Mouse (Mus musculus) embryonic facial prominence, embryonic 14.5 days (tissue): ENCODE data around the gene Pno1. TPM values are rescaled to one million over a fixed set of nuclear protein-coding genes. Genes with fewer than 3 reads are reported as not detected.
"Not testable (repeated sequence)": the region's sequence is repeated elsewhere in the genome, so short reads cannot be mapped to it uniquely, and the experiment has no call there.

ENCODE experiments used
- ATAC-seq: fragments of 200-750 bp; cut with Nextera tagmentation; 2 replicates; pipeline ENCODE4 v1.8.0; 2017; ENCODE audit warnings: low read depth, moderate number of reproducible peaks, moderate TSS enrichment
- DNase-seq: peaks from one replicate; pipeline ENCODE4 v3.0.0-alpha.2; 2015; ENCODE audit warnings: low spot score
- H3K27ac ChIP-seq: fragments of 300-500 bp; sonication (generic); replicated peaks from 2 replicates; pipeline ENCODE4 v1.5.1; 2014; ENCODE audit warnings: low read depth, mild to moderate bottlenecking, low read length, moderate library complexity
- H3K27me3 ChIP-seq: fragments of 300-500 bp; sonication (generic); replicated peaks from 2 replicates; pipeline ENCODE4 v1.6.1; 2014; ENCODE audit warnings: low read length; ENCODE audit not compliant: control insufficient read depth, insufficient read depth
- H3K36me3 ChIP-seq: fragments of 300-500 bp; sonication (generic); 2 replicates; pipeline ENCODE4 v1.6.1; 2014; ENCODE audit warnings: low read length, mixed read lengths; ENCODE audit not compliant: control insufficient read depth, insufficient read depth
- H3K4me1 ChIP-seq: fragments of 300-500 bp; sonication (generic); 2 replicates; pipeline ENCODE4 v1.6.1; 2014; ENCODE audit warnings: antibody characterized with exemption, low read length; ENCODE audit not compliant: control insufficient read depth, insufficient read depth
- H3K4me2 ChIP-seq: fragments of 300-500 bp; sonication (generic); 2 replicates; pipeline ENCODE4 v1.6.1; 2014; ENCODE audit warnings: low read depth, mild to moderate bottlenecking, low read length, moderate library complexity, mixed read lengths
- H3K4me3 ChIP-seq: fragments of 300-500 bp; sonication (generic); 2 replicates; pipeline ENCODE4 v1.5.1; 2014; ENCODE audit warnings: low read depth, mild to moderate bottlenecking, low read length
- H3K9ac ChIP-seq: fragments of 300-500 bp; sonication (generic); 2 replicates; pipeline ENCODE4 v1.6.1; 2014; ENCODE audit warnings: low read depth, mild to moderate bottlenecking, low read length, moderate library complexity, mixed read lengths
- H3K9me3 ChIP-seq: fragments of 300-500 bp; sonication (generic); 2 replicates; pipeline ENCODE4 v1.6.1; 2016; ENCODE audit warnings: low read length; ENCODE audit not compliant: control insufficient read depth
- WGBS: fragments of 180-500 bp; shearing (Covaris S2); extraction: QIAGEN DNeasy Blood & Tissue Kit; methylation state at CpG from one replicate; pipeline ENCODE4 v1.1.7; 2014; 5-methylcytosine and 5-hydroxymethylcytosine counted together
- polyA plus RNA-seq: library from polyadenylated mRNA; unstranded; fragments of >200 nt; fragmentation: Nextera tagmentation; extraction: Ambion mirVana; gene quantifications from 2 replicates; pipeline ENCODE4 v1.2.1, GENCODE M21; 2014

Gene Pno1
- 69.8 and 75.5 TPM in 2 replicates for polyA plus RNA-seq

GRCm38 (mm10) chr11:17211258-17212140 is at the start of gene Pno1:
Gene Pno1, minus strand, starts transcription at chr11:17211568.
- 2% methylated on average over 62 of the region's 65 CpGs for WGBS
- peaks cover 19% of the 10 kb centered on the region; the same call in 1 of the 2 replicates for H3K36me3 ChIP-seq
- DNase-seq (peak; percentile 99), ATAC-seq (peak; percentile 98)
- H3K9me3 ChIP-seq = no peaks in the 10 kb centered on the region
- H3K9ac ChIP-seq = peak within 1 kb of the TSS; percentile 80
- peak within 1 kb of the TSS; percentile 79 for H3K4me3 ChIP-seq
- no peaks in the 10 kb centered on the region; the same call in 1 of the 2 replicates for H3K4me1 ChIP-seq
- H3K27me3 ChIP-seq = no peaks in the 10 kb centered on the region
- H3K4me2 ChIP-seq = peak within 1 kb of the TSS; percentile 70
- peak within 1 kb of the TSS; percentile 82 for H3K27ac ChIP-seq

DNA sequence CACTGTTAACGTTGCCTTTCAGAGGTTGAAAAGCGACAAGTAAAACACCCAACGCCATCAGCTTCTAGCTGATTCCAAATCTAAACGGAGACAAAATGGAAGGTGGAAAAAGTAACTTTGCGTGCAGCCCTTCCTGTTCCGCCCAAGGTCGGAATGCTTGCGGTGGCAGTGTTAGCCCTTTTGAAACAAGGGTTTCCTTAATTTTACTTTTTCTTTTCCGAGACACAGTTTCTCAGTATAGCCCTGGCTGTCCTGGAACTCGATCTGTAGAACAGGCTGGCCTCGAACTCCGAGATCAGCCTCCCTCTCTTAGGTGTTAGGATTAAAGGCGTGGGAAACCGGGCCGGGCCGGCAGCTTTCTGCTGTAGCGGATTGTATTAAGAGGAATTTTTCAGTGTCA is 46.5 kb upstream of the Pno1 start:
- Histone ChIP-seq H3K27ac (peak overlapping the region; percentile 89), H3K36me3 (no peaks in the 10 kb centered on the region), H3K4me1 (peaks cover 8% of the 10 kb centered on the region; the same call in 1 of the 2 replicates), H3K4me3 (peak overlapping the region; percentile 90), H3K9me3 (no peaks in the 10 kb centered on the region), H3K4me2 (peak overlapping the region; percentile 76), H3K27me3 (no peaks in the 10 kb centered on the region), H3K9ac (peak overlapping the region; percentile 94)
- DNase-seq (peak; percentile 48), ATAC-seq (peak; percentile 24; the same call in 1 of the 2 replicates)
- WGBS = under 1% methylated on average over 17 of the region's 17 CpGs

DNA sequence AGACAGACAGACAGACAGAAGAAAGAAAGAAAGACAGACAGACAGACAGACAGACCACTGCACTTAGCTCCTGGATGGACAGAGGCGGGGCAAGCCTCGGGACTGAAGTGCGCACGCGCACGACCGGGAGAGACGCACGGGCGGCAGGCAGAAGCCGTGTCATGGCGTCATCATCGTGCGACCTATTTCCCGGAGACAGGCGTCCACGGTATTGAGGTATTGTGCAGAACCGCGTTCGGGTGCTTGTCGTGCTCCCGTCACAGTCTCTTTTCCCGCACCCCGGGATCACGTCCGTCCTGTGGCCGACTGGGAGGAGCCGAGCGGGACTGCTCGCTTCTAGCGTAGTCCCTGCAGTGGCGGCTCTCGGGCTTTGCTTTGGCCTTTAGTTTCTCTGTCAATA is 46.1 kb upstream of the Pno1 start, which contains the start of gene C1d:
C1d (plus strand) TSS at position 137 of the 400 bp plus-strand sequence.
- H3K4me3 ChIP-seq = peak within 1 kb of the TSS; percentile 90
- H3K9me3 ChIP-seq = no peaks in the 10 kb centered on the region
- peak; percentile 91 for ATAC-seq
- H3K4me2 ChIP-seq = peak within 1 kb of the TSS; percentile 76
- no peaks in the 10 kb centered on the region for H3K27me3 ChIP-seq
- 0% methylated on average over 31 of the region's 33 CpGs for WGBS
- DNase-seq = peak; percentile 97
- peak within 1 kb of the TSS; percentile 89 for H3K27ac ChIP-seq
- H3K4me1 ChIP-seq = peaks cover 8% of the 10 kb centered on the region; the same call in 1 of the 2 replicates
- H3K36me3 ChIP-seq = no peaks in the 10 kb centered on the region
- H3K9ac ChIP-seq = peak within 1 kb of the TSS; percentile 94

- H3K27me3 ChIP-seq = no peaks in the 10 kb centered on the region
These were observed 45.5 kb upstream of the Pno1 start for GRCm38 (mm10) chr11:17256813-17257365.

GRCm38 (mm10) chr11:17248715-17249114 is 37.3 kb upstream of the Pno1 start:
- no peaks in the 10 kb centered on the region for H3K27me3 ChIP-seq
- ATAC-seq = no peak
- no peak overlapping the region for H3K9ac ChIP-seq
- H3K27ac ChIP-seq = no peak overlapping the region
- DNase-seq = no peak
- H3K4me2 ChIP-seq = no peak overlapping the region
- no peaks in the 10 kb centered on the region for H3K9me3 ChIP-seq
- H3K4me1 ChIP-seq = no peaks in the 10 kb centered on the region
- H3K36me3 ChIP-seq = no peaks in the 10 kb centered on the region
- H3K4me3 ChIP-seq = no peak overlapping the region

More at GRCm38 (mm10) chr11:17256813-17257365, 45.5 kb upstream of the Pno1 start:
- peak overlapping the region; percentile 89; the same call in 1 of the 2 replicates for H3K27ac ChIP-seq
- WGBS = 60% methylated on average over 8 of the region's 8 CpGs
- peak overlapping the region; percentile 94 for H3K9ac ChIP-seq
- peak; percentile 53 for ATAC-seq
- H3K4me1 ChIP-seq = peaks cover 8% of the 10 kb centered on the region; the same call in 1 of the 2 replicates
- no peaks in the 10 kb centered on the region for H3K36me3 ChIP-seq
- DNase-seq = peak; percentile 13
- no peaks in the 10 kb centered on the region for H3K9me3 ChIP-seq
- H3K4me2 ChIP-seq = peak overlapping the region; percentile 76
- peak overlapping the region; percentile 90 for H3K4me3 ChIP-seq

- ATAC-seq, H3K9ac ChIP-seq, H3K9me3 ChIP-seq, H3K27ac ChIP-seq, H3K36me3 ChIP-seq, H3K27me3 ChIP-seq, H3K4me3 ChIP-seq, H3K4me1 ChIP-seq, DNase-seq, H3K4me2 ChIP-seq: not testable (repeated sequence)
- WGBS = 90% methylated on average over 5 of the region's 5 CpGs
These were observed 27.2 kb upstream of the Pno1 start for GRCm38 (mm10) chr11:17238598-17238997.

DNA sequence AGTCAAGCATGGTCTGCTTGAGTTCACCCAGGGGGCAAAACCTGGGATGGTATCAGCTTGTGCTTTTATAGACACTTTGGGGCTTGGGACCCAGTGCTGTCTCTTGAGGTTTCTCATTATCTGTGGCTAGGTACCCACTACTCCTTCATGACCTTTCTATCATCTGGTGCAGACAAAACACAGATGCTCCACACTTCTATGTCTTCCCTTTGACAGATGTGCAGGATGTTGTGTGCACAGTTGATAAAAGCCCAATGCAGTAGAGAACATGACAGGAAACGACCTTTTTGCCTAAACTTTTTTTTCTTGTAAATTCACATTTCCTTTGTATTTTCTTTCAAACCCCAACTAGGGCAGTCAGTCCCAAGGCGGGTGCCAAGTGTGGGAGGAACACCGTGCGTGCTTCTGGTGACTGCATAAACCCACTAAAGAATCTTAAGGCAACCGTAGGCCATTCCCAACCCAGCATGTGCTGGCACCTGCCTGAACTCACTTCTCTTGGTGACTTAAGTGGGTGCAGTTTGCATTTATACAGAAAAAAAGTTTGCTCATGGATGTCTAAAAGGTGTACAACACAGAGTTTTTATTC is 25.2 kb upstream of the Pno1 start:
- no peaks in the 10 kb centered on the region for H3K27me3 ChIP-seq

GRCm38 (mm10) chr11:17232792-17233191 is 21.4 kb upstream of the Pno1 start:
- 66% methylated on average over 5 of the region's 5 CpGs for WGBS
- Histone ChIP-seq H3K4me1 (no peaks in the 10 kb centered on the region), H3K27me3 (no peaks in the 10 kb centered on the region), H3K27ac (no peak overlapping the region), H3K9me3 (no peaks in the 10 kb centered on the region), H3K9ac (no peak overlapping the region), H3K36me3 (peaks cover 41% of the 10 kb centered on the region), H3K4me2 (no peak overlapping the region), H3K4me3 (no peak overlapping the region)
- no peak for ATAC-seq
- DNase-seq = no peak

More for the DNA sequence above, 25.2 kb upstream of the Pno1 start:
- no peak overlapping the region for H3K27ac ChIP-seq
- no peak overlapping the region for H3K4me3 ChIP-seq
- peaks cover 25% of the 10 kb centered on the region for H3K36me3 ChIP-seq
- H3K9me3 ChIP-seq = no peaks in the 10 kb centered on the region
- ATAC-seq = no peak
- H3K4me1 ChIP-seq = no peaks in the 10 kb centered on the region
- no peak overlapping the region for H3K4me2 ChIP-seq
- no peak overlapping the region for H3K9ac ChIP-seq
- WGBS = 87% methylated on average over 5 of the region's 5 CpGs
- no peak for DNase-seq
